Mouse (Mus musculus): ENCODE results near the gene Dok5.

- TF ChIP-seq CTCF (IDR thresholded peaks at IDR 0.05; ENCODE audit: control insufficient read depth, insufficient read depth, insufficient replicate concordance, low read depth, low read length) (no peak), POLR2A (IDR thresholded peaks at IDR 0.05; ENCODE audit: control insufficient read depth, low read depth, low read length) (no peak)
Observed at GRCm38 (mm10) chr2:170730781-170731180, 826 bp upstream of the Dok5 start.
